Mouse (Mus musculus): ENCODE measurements around the gene Inka1. TPM values are rescaled to one million over a fixed set of nuclear protein-coding genes. Genes with fewer than 3 reads are reported as not detected.

Gene Inka1
- polyA plus RNA-seq, 1 experiment from 2014 or later, result 97.7 TPM

DNA sequence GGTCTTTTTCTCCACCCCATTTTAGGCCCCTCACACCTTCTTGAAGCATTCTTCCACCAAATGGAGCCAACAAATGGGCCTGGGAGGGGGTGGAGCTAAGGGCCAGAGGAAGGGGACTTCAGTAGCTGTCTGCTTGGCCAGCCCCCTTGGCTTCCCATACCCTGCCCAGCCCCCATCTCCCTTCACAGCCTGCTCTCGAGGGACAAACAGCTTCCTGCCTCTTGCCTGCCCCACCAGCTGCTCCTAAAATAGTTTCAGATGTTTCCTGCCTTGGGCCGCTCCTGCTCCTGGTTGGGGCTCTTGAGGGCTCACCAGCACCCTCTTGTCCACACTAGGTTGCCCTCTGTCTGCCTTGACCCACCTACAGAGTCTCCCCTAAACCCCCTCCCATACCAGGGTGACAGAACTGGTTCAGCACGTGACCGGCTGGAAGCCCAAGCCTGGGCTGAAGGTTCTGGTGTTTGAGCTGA is 2.2 kb downstream of the Inka1 start:
- Histone ChIP-seq H3K4me1 (peaks cover 69% of the 10 kb centered on the region), H3K27me3 (no peaks in the 10 kb centered on the region), H3K9me3 (no peaks in the 10 kb centered on the region), H3K4me3 (peak overlapping the region; percentile 70), H3K9ac (peak overlapping the region; percentile 66; the same call in 1 of the 2 replicates), H3K4me2 (peak overlapping the region; percentile 81), H3K36me3 (0 out of 2 replicates have a peak, but pooled peaks cover 2% of the 10 kb centered on the region), H3K27ac (peak overlapping the region; percentile 99)
- ATAC-seq (ENCODE audit: insufficient number of reproducible peaks, low FRiP score, low TSS enrichment, low read depth), result peak; percentile 65
- 6% methylated on average over 4 of the region's 4 CpGs for WGBS

DNA sequence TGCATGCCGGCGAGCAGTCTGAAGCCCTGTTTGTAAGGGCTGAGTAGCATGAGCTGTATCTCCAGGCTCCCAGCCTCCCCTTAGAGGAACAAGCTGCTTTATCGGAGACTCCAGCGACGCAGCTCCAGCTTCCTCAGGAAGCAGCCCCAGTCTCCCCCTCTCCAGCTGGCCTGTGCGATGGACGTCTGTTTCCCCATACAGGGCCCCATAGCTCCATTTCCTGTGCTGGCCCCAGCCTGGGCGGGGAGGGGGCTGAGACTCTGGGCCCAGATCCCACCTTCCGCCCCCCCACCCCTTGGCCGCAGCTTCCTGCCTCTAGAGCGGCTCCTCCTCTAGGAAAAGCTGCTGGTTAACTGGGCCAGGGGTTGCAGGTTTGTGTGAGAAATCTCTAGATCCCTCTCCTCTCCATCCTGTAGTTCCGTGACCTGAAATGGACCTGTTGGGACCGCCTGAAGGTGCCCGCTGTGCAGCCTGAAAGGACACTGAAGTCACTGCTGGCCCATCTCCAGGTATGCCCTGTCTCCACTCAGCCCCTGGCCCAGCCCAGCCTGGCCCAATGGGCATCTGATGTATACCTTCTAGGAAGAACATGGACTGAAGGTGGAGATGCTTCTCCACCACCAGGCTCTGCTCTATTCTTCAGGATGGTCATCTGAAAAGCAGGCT is 2.9 kb downstream of the Inka1 start, which contains the start of gene Gm20661:
Gm20661 (plus strand) TSS at position 378 of the 666 bp plus-strand sequence.
- H3K4me1 ChIP-seq, result peaks cover 67% of the 10 kb centered on the region
- ATAC-seq (ENCODE audit: insufficient number of reproducible peaks, low FRiP score, low TSS enrichment, low read depth), result peak; percentile 81
- peak within 1 kb of the TSS; percentile 70 for H3K4me3 ChIP-seq
- H3K4me2 ChIP-seq, result peak within 1 kb of the TSS; percentile 81
- 8% methylated on average over 14 of the region's 14 CpGs for WGBS
- no peaks in the 10 kb centered on the region for H3K9me3 ChIP-seq
- H3K27me3 ChIP-seq, result no peaks in the 10 kb centered on the region
- 0 out of 2 replicates have a peak, but pooled peaks cover 2% of the 10 kb centered on the region for H3K36me3 ChIP-seq
- H3K27ac ChIP-seq, result peak within 1 kb of the TSS; percentile 99
- peak within 1 kb of the TSS; percentile 66 for H3K9ac ChIP-seq

DNA sequence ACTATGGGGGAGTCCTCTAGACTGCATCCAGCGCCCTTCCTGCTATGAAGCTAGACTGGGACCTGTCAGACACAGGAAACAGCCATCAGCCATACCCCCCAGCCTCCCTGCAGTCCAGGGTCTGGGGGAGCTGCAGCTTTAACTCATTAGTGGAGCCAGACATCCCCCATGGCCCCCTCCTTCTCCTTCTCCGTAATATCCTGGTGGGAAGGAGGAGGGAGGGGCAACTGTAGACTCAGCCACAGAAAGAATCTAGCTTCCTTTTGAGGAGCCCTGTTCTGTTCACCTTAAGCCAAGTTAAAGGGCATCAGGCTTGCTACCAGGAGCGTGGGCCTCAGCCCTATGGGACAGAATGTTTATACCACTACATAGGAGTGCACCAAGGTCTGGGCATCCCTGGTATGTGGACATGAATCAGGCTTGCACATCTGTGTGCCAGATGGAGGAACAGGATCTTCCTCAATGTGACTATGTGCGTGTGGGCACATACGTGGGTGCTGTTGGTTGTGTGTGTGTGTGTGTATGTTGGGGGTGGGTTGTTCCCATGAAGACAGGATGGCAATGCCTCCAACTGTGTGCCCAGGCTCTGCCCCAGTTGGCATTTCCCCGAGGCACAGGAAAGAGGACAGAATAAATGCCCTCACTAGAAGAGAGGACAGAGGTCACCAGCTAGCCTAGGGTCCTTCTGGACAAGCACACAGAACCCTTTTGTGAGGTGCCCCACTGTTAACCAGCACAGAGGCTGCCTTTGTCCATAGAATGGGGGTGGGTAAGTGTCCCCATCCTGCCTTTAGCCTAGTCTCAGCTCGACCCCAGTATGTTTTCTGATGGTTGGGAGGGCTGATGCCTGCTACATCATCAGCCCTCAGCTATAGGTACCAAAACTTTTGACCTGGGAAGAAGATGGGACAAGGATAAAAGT is 3.7 kb downstream of the Inka1 start:
- Histone ChIP-seq H3K9me3 (no peaks in the 10 kb centered on the region), H3K27ac (peak overlapping the region; percentile 99), H3K4me3 (peak overlapping the region; percentile 70), H3K36me3 (0 out of 2 replicates have a peak, but pooled peaks cover 2% of the 10 kb centered on the region), H3K9ac (no peak overlapping the region; the same call in 1 of the 2 replicates), H3K4me1 (peaks cover 59% of the 10 kb centered on the region), H3K27me3 (no peaks in the 10 kb centered on the region), H3K4me2 (peak overlapping the region; percentile 81)
- 12% methylated on average over 7 of the region's 7 CpGs for WGBS
- peak; percentile 38 for ATAC-seq (ENCODE audit: insufficient number of reproducible peaks, low FRiP score, low TSS enrichment, low read depth)

GRCm38 (mm10) chr9:107978815-107979214 is 6.9 kb downstream of the Inka1 start:
- ATAC-seq (ENCODE audit: insufficient number of reproducible peaks, low FRiP score, low TSS enrichment, low read depth), result no peak
- no peaks in the 10 kb centered on the region for H3K36me3 ChIP-seq
- no peak overlapping the region for H3K27ac ChIP-seq
- H3K9ac ChIP-seq, result no peak overlapping the region
- H3K9me3 ChIP-seq, result no peaks in the 10 kb centered on the region
- WGBS, result 90% methylated on average over 12 of the region's 12 CpGs
- H3K4me1 ChIP-seq, result peaks cover 56% of the 10 kb centered on the region
- no peaks in the 10 kb centered on the region for H3K27me3 ChIP-seq
- no peak overlapping the region for H3K4me3 ChIP-seq
- H3K4me2 ChIP-seq, result no peak overlapping the region

GRCm38 (mm10) chr9:107975399-107976386 is 10.0 kb downstream of the Inka1 start, which contains the start of gene Uba7:
Gene Uba7 (plus strand): TSS chr9:107975505.
- Histone ChIP-seq H3K9ac (no peak within 1 kb of the TSS), H3K4me3 (no peak within 1 kb of the TSS), H3K4me1 (peaks cover 25% of the 10 kb centered on the region), H3K27me3 (no peaks in the 10 kb centered on the region), H3K36me3 (peaks cover 5% of the 10 kb centered on the region; the same call in 1 of the 2 replicates), H3K4me2 (no peak within 1 kb of the TSS), H3K27ac (peak within 1 kb of the TSS; percentile 60), H3K9me3 (no peaks in the 10 kb centered on the region)
- WGBS, result 65% methylated on average over 12 of the region's 12 CpGs
- ATAC-seq (ENCODE audit: insufficient number of reproducible peaks, low FRiP score, low TSS enrichment, low read depth), result no peak

DNA sequence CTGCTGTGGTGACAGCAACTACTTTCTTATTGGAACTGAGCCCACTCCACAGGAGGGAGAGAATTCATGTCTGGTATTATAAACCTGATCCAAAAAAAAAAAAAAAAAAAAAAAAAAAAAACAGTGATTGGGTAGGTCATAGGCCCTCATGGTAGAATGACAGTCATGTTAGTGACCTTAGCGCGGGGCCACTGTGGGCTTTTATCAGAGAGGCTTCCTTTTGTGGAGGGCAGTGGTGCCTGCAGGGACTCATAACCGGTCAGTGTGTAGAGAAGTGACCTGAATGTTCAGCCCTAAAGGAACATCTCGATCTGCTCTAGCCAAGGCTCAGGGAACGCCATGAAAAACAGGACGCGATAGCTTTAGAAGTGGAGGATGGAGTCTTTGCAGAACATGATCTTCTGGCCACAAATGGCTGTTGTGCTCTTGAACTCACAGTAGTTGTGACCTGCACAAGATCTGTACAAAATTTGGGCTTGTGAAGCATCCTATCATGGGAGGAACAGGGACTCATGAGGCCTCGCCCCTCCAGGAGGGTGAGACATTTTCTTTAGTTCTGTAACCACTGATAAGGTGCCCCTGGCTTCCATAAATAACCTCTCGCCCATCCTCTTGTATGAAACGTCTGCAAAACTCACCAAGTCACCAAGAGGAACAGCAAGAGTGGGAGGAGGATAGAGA is 11.0 kb downstream of the Inka1 start:
- H3K9ac ChIP-seq, result no peak overlapping the region
- H3K27me3 ChIP-seq, result no peaks in the 10 kb centered on the region
- peak overlapping the region; percentile 60; the same call in 1 of the 2 replicates for H3K27ac ChIP-seq
- no peaks in the 10 kb centered on the region for H3K9me3 ChIP-seq
- no peak overlapping the region for H3K4me2 ChIP-seq
- peaks cover 14% of the 10 kb centered on the region for H3K4me1 ChIP-seq
- H3K4me3 ChIP-seq, result no peak overlapping the region
- H3K36me3 ChIP-seq, result peaks cover 9% of the 10 kb centered on the region
- no peak for ATAC-seq (ENCODE audit: insufficient number of reproducible peaks, low FRiP score, low TSS enrichment, low read depth)
- 77% methylated on average over 10 of the region's 10 CpGs for WGBS

DNA sequence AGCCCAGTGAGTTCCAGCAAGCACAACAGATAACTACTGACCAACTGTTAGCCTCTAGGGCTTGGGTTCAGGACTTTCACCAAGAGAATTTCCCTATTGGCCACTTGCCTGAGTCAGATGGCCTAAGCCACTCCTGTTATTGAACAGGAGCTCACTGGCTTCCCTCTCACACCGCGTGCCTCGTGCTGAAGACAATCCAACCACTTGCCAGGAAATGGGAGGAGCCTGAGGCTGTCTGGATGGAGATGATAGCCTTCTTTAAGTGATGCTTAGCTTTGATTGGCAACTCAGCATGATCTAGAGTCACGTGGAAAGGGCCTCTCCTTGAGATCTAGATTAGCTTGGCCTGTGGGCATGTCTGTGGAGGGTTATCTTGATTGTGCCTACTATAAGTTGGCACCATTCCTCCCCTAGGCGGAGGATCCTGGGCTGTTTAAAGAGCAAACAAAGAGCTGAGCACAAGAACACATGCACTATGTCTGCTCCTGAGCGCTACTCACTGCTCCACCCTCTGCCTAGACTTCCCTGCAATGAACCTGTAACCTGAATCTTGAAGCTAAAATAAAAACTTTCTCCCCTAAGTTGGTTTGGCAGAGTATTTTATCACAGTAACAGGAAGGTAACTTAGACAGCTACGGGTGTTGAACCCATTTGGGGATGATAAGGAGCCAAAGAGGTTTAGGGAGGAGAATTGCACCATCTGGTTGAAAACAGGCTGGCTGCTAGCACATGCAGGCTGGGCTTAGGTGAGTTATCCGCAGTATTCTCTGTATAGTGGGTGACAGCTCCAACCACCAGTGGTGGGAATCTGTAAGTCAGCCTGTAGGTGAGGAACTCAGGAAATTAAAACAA is 13.8 kb downstream of the Inka1 start:
- no peak for ATAC-seq (ENCODE audit: insufficient number of reproducible peaks, low FRiP score, low TSS enrichment, low read depth)
- Histone ChIP-seq H3K36me3 (peaks cover 25% of the 10 kb centered on the region), H3K27ac (no peak overlapping the region), H3K9me3 (no peaks in the 10 kb centered on the region), H3K4me3 (no peak overlapping the region), H3K4me2 (no peak overlapping the region), H3K27me3 (no peaks in the 10 kb centered on the region), H3K9ac (no peak overlapping the region), H3K4me1 (peaks cover 14% of the 10 kb centered on the region)
- 69% methylated on average over 8 of the region's 8 CpGs for WGBS

DNA sequence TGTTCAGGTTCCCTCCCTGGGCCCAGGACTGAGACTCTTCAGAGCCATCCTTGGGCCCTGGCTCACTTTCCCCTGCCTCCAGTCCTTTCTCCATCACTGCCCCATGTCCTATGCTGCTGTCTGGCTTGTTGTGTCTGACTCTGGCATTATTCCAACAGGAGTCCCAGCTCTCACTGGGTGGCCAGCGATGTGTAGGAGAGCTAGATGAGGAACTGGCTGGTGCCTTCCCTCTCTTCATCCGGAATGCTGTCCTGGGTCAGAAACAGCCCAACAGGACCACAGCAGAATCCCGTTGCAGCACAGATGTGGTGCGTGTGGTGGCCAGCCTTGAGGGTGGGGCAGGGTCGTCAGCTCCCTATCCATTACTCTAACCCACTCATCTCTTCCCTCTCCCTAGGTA is 15.4 kb downstream of the Inka1 start:
- H3K27ac ChIP-seq, result no peak overlapping the region
- peaks cover 6% of the 10 kb centered on the region for H3K4me1 ChIP-seq
- H3K36me3 ChIP-seq, result peaks cover 31% of the 10 kb centered on the region
- ATAC-seq (ENCODE audit: insufficient number of reproducible peaks, low FRiP score, low TSS enrichment, low read depth), result no peak
- no peaks in the 10 kb centered on the region for H3K9me3 ChIP-seq
- no peaks in the 10 kb centered on the region for H3K27me3 ChIP-seq
- no peak overlapping the region for H3K9ac ChIP-seq
- no peak overlapping the region for H3K4me3 ChIP-seq
- 88% methylated on average over 5 of the region's 5 CpGs for WGBS
- H3K4me2 ChIP-seq, result no peak overlapping the region

- ATAC-seq (ENCODE audit: insufficient number of reproducible peaks, low FRiP score, low TSS enrichment, low read depth), result no peak
- Histone ChIP-seq H3K4me2 (no peak overlapping the region), H3K27ac (no peak overlapping the region), H3K4me3 (no peak overlapping the region), H3K4me1 (no peaks in the 10 kb centered on the region), H3K9me3 (no peaks in the 10 kb centered on the region), H3K27me3 (no peaks in the 10 kb centered on the region), H3K36me3 (peaks cover 36% of the 10 kb centered on the region), H3K9ac (no peak overlapping the region)
- 85% methylated on average over 7 of the region's 7 CpGs for WGBS
Measured at GRCm38 (mm10) chr9:107968531-107968930, 17.1 kb downstream of the Inka1 start.

GRCm38 (mm10) chr9:107967437-107967836 is 18.2 kb downstream of the Inka1 start:
- no peaks in the 10 kb centered on the region for H3K4me1 ChIP-seq
- no peak overlapping the region for H3K4me2 ChIP-seq
- no peak overlapping the region for H3K4me3 ChIP-seq
- no peak overlapping the region for H3K9ac ChIP-seq
- H3K27me3 ChIP-seq, result no peaks in the 10 kb centered on the region
- H3K9me3 ChIP-seq, result no peaks in the 10 kb centered on the region
- 83% methylated on average over 6 of the region's 6 CpGs for WGBS
- no peak for ATAC-seq (ENCODE audit: insufficient number of reproducible peaks, low FRiP score, low TSS enrichment, low read depth)
- H3K27ac ChIP-seq, result no peak overlapping the region
- H3K36me3 ChIP-seq, result peaks cover 40% of the 10 kb centered on the region
